Mouse (Mus musculus) kidney, adult 2 months (tissue): Measurements from ENCODE around the gene Whamm.

Experiments used
- CTCF ChIP-seq: fragments of 200-500 bp; conservative IDR thresholded peaks from 2 replicates; pipeline ENCODE4 v1.5.1; 2011; ENCODE audit warnings: low read depth, mild to moderate bottlenecking, control low read depth, low read length, moderate library complexity, mixed read lengths; ENCODE audit not compliant: insufficient read depth, insufficient read length
- POLR2A ChIP-seq: fragments of 200-500 bp; IDR thresholded peaks from one replicate; pipeline ENCODE4 v1.6.1; 2011; ENCODE audit warnings: low read depth, low read length, control low read depth

DNA sequence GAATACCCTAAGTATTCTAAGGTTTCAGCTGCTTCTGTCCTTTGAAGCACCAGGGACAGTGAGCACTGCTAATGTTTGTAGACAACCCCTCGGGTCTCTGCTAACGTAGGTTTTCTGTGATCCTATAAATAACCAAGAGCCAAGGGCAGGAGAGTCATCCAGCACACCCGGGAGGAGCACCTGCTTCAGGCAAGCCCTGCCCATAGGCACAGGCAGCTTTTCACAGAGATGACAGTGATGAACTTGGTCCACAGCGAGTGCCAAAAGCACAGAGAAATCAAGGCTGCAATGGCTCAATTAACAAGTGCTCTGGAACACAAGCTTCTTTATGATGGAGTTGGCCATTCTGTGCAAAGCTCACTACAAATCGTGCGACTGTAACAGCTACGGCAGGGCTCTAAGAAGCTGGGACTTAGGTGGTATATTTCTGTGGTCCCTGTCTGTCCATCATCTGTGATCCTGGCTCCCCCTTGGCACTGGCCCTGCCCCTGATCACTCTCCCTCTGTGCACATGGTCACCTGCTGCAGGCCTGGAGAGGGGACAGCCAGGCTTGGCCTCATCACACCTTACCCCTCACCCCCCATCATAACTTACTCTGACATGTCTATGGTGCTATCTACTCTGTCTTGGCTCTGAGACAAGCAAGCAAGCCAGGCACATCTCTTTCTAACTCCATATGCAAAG lies 73.6 kb downstream of the Whamm start:
- TF ChIP-seq CTCF (no peak), POLR2A (no peak)
